Mouse (Mus musculus): ENCODE results near the gene Sdsl. TPM values are rescaled to one million over a fixed set of nuclear protein-coding genes. Genes with fewer than 3 reads are reported as not detected.
"Not testable (repeated sequence)": the region's sequence is repeated elsewhere in the genome, so short reads cannot be mapped to it uniquely, and the experiment has no call there.

The Sdsl gene
- not detected for polyA plus RNA-seq (2017; shearing (Covaris generic))

DNA sequence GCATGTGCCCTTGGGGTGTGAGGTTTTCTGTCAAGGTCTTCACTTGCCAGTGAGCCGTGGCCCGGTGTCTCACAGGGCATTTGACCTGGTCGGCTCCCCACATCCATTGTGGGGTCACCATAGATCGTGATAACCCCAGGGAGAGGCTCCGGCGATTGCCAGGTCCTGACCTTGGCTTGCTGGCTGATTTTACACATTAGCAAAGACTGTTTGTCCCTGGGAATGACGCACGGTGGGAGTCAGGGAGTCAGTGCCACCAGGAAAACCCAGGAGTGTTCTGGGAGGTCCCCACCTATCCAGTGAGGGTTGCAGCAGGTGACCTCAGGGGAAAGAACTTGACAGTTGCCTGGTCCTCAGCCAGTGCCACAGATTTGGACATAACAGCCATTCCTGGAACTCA is at the start of gene Sdsl:
Gene Sdsl, minus strand, starts transcription at position 41 of the 400 bp plus-strand sequence.
- ATAC-seq: no peak

DNA sequence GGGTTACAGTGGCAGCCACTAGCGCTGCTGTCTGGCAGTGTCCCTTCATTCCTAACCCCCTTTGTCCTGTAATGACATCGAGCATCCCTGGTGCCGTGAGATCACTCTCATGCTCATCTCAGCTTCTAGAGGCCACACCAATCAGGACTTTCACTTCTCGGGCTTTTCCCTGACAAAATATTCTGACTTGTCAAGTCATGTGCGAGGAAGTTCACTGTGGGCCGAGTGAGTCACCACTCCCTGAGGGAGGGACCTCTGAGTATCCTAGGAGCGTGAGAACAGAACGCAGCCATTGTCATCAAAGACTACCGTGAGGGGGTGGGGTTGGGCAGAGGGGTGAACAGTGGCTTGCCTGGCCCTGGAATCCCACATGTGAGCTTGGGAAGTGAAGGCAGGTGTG is 44.9 kb upstream of the Sdsl start:
- no peak for ATAC-seq

DNA sequence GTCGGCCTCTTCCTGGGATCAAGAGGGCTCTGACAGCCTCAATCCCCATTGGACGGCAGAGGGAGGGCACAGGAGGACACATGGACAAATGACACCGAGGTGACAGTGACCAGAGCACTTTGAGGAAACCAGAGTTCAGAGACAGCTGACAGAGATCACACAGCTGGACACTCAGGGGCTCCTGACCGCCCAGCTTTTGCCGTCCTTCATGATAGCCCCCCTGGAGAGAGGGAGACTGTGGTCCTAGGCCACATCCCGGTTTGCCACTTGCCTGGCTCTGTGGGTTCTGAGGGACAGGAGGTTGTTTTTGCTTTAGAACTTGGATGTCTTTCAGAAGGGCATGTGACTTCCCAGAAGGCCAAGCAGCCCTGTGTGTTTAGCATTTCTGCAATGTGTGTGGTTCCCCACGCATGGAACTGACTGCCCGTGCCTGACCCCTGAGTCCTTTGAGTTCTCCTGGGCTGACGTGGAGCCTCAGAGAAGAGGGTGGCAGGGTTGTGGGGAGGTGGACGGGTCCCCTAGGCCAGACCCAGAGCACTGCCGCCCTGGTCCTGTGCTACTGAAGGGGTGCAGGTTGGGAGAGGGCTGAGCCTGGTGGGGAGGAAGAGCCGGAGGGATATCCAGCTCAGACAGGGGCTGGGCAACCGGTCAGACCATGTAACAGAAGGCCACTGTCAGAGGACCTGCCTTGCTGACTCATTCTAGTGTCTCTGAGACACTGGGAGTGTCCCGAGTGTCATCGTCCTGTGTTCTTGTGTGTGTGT is 43.8 kb upstream of the Sdsl start:
- ATAC-seq: no peak

DNA sequence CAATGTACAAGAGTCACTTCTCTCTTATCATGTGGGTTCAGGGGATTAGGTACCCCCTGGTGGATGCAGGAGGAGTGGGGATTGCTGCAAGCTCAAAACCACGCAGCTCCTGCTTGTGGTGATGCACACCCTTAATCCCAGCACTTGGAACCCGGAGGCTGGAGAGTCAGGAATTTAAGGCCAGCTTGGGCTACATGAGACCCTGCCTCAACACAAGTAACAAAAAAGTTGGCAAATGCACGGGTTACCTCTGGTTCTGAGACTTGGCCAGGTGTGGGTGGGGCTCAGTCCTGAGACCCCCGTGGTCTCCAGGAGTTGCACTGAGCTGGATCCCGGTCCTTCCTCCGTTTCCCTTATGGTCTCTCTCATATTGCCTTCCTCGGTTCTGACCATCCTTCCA is 42.8 kb upstream of the Sdsl start:
- no peak for ATAC-seq

DNA sequence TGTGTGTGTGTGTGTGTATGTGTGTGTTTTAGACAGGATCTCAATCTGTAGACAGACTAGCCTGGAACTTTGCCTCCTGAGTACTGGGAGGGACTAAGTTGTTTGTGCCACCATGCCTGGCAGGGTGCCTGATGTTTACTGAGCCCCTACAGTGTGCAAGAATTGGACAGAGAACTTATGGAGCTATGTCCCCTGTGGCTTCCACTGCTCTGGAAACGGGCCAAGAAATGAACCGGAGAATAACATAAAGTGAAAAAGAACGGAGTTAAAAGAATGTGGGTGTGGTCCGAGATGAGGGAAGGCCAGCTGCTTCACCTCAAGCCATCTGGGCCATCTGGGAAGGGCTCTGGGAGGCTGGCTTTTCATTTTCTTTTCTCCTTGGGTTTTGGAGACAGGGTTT is 42.1 kb upstream of the Sdsl start:
- ATAC-seq: no peak

DNA sequence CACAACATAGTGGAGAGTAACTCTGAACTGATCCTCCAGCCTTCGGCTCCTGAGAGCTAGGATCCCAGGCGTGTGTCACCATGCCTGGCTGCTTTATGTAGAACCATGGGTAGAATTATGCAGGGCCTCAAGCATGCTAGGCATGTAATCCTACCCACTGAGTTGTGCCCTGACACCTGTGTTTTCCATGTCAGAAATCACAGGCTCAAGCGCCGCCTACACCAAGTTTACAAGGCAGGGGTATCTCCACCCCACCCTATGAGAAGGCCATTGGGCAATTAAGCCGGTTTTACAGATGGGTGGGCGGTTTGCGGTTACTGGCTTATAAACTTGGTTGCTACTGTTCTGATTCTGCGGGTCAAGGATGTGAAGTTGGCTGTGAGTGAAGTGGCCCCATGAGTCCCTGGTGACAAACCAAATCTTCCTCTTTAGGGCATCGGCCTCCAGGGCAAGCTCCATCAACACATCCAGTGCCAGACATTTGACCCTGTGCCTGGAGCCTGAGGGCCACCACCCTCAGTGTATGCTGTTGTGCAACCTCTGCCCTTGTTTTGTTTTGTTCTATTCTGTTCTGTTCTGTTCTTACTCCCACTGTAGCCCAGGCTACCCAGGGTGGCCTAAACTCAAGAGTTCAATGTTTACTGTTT is 41.5 kb upstream of the Sdsl start:
- no peak for ATAC-seq

DNA sequence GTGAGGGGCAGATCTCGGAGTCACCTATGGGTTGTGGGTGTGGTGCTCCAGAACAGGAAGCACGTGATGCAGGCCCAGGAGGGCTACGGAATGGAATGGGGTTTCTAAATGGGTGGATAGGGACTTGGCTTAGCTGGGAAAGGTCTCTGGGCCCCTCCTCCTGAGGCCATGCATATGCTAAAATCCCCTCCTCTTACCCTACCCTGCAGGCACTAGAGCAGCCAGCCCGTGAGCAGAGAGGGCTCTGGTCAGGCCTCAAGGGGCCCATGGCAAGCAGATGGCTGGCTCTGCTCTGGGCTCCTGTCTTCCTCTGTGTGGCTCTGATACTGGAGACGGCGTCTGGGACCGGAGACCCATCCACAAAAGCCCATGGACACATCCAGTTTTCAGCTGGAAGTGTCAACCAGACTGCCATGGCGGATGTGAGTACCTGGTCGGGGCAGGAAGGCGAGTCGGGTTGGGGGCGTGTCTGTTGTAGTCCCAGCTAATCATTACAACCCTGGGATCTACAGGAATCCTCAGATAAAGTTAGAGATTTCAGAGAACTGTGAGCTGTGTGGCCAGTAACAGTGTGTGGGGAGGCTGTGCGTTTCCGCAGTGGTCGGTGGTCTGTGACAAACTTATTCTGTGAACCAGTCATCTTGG is 40.4 kb upstream of the Sdsl start:
- ATAC-seq: no peak

DNA sequence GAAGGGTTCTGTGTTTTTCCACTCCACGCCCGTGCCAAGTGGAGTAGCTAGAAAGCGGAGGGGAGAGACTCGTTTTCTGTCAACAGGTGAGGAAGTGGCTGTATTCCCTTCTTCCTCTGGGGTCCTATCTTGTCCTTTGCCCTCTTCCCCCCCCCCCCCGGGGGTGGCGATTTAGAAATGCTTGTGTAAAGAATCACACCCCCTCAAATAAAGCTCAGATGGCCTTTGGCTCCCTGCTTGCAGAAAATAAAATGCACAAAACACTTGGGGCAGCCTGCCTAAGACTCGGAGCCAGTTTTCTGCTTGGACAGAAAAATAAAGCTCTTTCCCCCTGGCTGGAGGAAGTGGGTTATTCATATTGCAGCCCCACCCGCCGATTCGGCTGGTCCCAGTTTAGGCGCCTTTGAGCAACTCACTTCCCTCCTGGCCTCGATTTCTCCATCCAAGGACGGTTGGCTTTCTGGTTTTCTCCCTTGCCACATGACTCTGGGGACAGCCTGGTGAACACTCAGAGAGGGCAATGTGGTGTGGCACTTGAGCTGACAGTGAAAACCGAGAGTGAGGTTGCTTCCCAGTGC is 39.1 kb upstream of the Sdsl start:
- ATAC-seq: no peak

DNA sequence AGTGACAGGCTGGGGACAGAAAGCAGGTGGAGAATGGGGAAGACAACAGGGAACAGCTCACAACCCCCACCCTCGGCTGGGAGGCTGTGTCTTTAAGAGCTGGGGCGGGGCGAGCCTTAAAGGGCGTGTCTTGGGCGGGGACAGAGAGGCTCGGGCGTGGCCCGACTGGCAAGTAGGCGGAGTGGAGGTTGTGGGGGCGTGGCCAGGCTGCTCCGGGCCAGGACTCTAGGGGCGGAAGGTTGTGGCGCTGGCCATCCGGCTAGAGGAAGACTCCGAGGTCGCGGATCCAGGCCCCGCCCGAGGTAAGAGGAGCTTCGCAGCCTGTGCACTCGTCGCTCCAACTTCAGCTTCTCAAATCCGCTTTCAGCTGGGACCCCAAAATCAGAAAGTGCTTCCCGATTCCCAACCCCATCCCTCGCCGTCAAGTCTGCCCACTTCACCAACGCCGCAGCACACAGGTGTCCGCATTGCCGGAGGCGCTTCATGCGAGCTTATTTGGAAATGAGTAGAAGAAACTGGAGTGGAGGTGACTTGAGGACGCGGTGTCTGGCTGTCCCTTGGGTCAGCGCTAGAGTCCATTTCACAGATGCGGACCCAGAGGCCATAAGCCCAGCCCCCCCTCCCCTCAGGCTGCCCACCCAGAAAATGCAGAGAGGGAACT is 38.5 kb upstream of the Sdsl start, which contains the start of gene Slc8b1:
Gene Slc8b1, plus strand, starts transcription at position 187 of the 661 bp plus-strand sequence.
- peak; percentile 100 for ATAC-seq

DNA sequence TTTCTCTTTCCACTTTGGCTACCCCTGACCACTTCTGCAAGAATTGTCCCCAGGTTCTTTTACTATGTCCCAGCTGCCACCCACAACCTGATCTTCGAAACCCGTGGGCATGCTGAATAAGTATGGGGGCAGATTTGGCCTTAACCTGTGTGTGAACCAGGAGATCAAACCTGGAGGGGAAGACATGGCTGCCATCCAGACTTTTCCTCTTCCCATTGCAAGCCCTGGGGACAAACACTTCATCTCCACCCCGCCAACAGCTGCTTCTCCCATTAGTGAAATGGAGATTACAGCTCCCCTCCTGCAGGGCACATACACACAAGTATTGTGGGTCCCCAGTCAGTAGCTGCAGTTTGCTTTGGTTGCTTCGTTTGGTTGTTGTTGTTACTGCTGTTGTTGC is 34.7 kb upstream of the Sdsl start:
- no peak for ATAC-seq

DNA sequence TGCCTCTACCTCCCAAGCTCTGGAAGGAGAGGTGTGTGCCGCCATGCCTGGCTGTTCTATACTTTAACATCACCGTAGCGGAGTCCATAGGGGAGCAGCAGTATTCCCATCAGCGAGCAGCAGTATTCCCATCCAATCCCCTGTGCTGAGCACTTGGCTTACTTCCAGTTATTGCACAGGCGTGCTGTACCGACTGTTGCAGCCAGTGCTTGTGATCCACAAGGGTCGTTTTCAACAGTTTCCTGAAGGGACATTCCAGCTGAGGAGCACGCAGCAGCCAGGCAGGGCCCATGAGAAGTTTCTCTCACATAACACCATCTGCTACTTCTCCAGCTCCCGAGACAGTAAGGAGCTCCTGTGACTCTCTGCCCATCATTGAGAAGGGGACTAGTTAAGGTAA is 33.9 kb upstream of the Sdsl start:
- no peak for ATAC-seq

DNA sequence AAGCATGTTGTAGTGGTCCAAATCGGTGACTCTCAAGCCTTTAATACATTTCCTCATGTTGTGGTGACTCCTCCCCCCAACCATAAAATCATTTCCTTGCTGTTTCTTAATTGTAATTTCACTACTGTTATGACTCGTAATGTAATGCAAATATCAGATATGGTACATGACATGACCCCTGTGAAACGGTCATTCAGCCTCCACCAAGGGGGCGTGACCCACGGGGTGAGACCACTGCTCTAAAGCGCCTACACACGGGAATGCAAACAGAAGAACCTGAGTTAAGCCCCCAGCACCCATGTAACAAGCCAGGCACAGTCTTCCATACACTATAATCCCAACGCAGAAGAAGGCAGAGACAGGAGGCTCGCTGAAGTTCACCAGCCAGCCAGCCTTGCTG is 33.2 kb upstream of the Sdsl start:
- no peak for ATAC-seq

DNA sequence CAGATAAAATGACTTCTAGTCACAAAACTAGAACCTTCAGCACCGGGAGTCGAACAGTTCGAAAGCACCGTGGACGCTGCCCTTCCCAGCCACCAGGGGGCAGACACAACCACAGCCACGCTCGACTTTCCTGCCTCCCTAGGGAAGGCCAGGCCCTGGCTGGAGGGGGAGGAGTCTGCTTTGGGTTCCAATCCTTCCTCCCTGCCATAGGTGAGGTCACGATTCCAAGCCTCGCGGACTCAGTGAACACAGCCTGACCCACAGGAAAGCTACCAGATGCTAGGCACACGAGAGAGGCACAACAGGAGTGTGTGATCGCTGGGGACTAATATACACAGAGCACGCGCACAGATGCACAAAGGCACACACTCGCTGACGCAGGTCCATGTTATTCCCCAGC is 32.8 kb upstream of the Sdsl start:
- peak; percentile 52 for ATAC-seq

DNA sequence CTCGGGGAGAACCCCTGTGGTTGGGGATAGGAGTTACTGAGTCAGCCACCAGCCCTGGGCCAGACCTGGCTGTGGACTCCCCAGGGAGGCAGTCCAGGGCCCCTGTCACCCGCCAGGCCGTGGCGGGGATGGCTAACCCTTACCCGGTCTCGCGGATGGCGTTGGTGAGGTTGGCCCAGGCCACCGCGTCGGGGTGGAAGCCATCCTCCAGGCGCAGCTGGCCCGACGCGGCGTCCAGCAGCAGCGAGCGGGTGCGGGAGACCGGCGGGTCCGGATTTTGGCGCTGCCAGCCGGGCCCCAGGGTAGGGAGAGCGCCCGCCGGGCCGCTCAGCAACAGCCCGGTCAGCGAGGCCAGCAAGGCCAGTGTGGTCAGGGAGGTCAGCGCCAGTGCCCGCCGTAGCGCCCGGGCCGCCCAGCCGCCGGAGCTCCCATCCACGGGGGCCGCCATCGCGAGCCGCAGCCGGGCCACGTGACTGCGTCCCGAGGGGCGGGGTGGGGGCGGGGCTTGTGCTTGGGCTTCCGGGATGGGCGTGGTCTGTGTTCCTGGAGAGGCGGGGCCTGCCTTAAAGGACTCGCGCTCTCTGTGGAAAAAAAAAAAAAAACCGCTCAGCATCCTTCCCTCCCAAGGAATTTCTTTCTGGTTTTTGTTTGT is 30.7 kb upstream of the Sdsl start, which contains the start of gene Plbd2:
Gene Plbd2, minus strand, starts transcription at position 482 of the 652 bp plus-strand sequence.
- ATAC-seq: peak; percentile 84

DNA sequence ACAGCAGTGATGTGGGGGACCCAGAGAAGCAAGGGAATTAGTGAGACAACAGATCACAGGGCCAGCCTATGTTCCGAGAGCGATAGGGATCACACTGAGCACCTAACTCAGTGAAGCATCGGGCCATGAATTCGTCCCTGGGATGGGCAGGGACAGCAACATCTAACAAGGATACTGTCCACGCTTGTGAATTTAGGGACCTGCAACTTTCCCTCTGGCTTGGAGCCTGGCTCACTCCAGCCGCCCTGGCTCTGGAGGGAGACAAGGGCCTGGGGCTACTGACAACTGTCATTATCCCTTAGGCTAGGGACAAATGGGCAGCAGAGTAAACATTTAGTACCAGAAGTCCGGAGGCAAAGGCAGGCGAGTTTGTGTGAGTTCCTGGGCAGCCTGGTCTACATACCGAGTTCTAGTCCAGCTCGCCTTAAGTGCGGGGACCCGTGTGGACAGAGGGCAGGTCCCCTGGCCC is 30.1 kb upstream of the Sdsl start:
- no peak for ATAC-seq

DNA sequence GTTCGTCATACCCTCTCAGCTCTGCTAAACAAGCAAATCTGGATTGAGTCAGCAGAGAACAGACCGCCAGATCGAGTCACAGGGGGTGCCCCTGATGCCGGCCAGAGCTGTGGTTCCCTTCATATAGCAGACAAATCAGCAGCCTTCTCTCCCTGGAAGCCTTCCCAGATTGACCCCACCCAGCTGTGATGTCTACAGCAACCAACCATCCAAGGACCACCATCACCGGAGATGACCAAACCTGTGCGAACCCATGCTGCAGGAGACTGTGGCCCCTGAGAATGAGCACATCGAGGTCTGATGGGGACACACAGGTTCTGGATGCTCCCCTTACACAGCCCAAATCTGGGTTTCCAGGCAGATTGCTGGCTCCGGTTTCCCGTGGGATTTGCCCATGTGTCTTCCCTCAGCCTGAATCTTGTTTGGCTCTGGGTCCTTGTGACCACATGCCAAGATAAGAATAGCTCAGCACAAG is 29.6 kb upstream of the Sdsl start:
- ATAC-seq: no peak

DNA sequence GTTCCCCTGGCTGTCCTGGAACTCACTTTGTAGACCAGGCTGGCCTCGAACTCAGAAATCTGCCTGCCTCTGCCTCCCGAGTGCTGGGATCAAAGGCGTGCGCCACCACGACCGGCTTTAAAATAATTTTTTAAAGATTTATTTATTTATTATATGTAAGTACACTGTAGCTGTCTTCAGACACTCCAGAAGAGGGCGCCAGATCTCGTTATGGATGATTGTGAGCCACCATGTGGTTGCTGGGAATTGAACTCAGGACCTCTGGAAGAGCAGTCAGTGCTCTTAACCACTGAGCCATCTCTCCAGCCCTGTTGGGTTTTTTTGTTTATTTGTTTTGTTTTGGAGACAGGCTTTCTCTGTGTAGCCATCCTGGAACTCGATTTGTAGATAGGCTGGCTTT is 28.0 kb upstream of the Sdsl start:
- not testable (repeated sequence) for ATAC-seq

DNA sequence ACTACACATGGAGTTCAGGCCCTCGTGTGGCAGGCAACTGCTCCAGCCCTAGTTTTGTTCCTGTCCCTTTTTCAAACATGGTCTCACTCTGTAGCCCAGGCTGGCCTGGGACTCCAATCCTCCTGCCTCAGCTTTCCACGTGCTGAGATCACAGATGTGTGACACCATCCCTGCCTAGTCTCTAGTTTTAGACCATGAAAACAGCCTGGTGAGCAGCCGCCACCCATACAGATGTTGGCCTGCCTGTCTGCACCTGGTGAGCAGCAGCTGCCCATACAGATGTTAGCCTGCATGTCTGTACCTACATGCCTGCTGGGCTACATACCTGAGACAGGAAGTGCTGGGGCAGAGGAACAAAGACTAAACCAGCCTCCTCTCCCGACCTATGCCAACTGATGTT is 26.6 kb upstream of the Sdsl start:
- no peak for ATAC-seq

DNA sequence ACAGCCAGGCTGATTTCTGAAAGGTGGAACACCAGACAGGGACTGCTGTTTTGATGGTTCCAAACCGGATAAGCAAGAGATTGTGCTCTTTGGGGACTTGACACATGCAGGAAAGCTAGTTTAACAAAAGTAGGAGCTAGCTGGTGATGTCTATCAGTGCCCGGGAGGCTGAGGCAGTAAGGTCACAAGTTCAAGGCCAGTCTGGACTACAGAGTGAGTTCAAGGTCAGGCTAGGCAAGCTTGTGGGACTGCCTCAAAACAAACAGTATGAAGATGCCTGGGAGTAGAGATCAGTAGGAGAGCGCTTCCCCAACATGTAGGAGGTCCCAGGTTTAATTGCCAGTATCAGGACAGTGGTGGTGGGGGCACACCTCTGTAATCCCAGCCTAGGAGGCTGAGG is 24.5 kb upstream of the Sdsl start:
- no peak for ATAC-seq

DNA sequence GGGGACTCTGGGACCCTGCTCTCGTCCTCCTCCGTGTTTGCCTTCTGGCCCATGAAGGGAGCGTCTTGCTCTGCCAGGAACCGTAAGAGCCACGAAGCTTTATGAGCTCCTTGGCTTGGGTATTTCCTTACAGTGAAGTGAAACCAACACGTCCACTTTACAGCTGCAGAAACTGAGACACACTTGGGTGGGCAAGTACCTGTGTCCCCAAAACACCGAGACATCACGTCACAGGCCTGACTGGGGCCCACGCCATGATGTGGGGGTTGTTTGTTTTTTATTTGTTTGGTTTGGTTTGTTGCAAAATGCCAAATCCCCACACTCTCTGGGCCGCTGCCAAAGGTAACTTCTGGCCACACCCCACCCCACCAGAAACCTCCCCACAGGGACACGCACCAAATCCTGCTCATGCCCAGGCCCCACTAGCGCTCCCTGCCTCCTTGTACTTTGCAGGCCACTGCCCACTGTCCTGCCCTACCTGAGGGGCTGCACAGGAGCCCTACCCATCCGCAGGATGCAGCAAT is 23.2 kb upstream of the Sdsl start:
- ATAC-seq: no peak

DNA sequence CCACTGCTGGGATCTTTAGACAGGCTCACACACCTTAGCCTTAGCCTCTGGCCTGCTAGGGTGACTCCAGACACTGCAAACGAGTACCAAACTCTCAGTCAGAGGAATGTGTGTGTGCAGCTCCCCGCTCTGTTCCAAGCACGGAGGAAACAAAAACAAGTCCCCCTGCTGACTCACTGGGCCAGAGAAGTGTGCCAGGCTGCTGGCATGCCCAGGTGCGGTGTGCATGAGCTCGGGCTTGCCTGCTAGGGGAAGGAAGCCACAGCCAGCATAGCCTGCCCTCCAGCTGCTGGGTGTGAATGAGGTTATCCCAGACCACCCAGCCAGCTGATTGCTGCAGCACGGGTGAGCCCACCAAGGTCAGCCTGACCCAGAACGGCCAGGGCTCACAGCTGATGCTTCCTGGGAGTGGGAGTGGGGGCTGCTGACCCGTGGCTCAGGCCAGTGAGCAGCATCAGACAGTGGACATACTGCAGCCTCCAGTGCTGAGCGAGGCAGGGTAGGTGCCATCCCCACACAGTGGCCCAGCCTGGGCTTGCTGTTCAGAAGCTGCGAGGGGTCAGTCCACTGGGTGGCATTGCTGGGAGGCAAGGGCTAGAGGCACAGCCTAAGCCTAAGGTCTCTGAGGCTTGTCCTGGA is 22.6 kb upstream of the Sdsl start:
- no peak for ATAC-seq
